Mouse (Mus musculus) bone marrow, adult 2 months (tissue): ENCODE measurements at regions not wholly inside any gene's neighbourhood (a gene's known extent, or its start where the extent isn't known, plus 50 kb on each side); places are given as distances from the start of the nearest gene placed in this dataset.

Source experiments
- CTCF ChIP-seq: fragments of 200-500 bp; IDR thresholded peaks from 2 replicates; pipeline ENCODE4 v1.5.1; 2011; ENCODE audit warnings: low read length, control low read depth; ENCODE audit not compliant: control insufficient read depth, insufficient read depth
- POLR2A ChIP-seq: fragments of 200-500 bp; IDR thresholded peaks from 2 replicates; pipeline ENCODE4 v1.6.1; 2011; ENCODE audit warnings: low read depth, mild to moderate bottlenecking, control low read depth, low read length, borderline replicate concordance; ENCODE audit not compliant: control insufficient read depth

GRCm38 (mm10) chr1:75733791-75734190 is 187.7 kb downstream of the Slc4a3 start:
- TF ChIP-seq CTCF: no peak
- no peak for TF ChIP-seq POLR2A
